Mouse (Mus musculus) liver, adult 2 months (tissue): ENCODE results near the gene Fbp1. TPM values are rescaled to one million over a fixed set of nuclear protein-coding genes. Genes with fewer than 3 reads are reported as not detected.
"Not testable (repeated sequence)": the region's sequence is repeated elsewhere in the genome, so short reads cannot be mapped to it uniquely, and the experiment has no call there.

ENCODE experiments used
- DNase-seq: peaks from one replicate; pipeline ENCODE4 v3.0.0-alpha.2; 2011; ENCODE audit warnings: low read depth, low spot score; ENCODE audit errors: extremely low read depth
- H3K27ac ChIP-seq: fragments of 200-500 bp; replicated peaks from 2 replicates; pipeline ENCODE4 v1.5.1; 2012; ENCODE audit warnings: low read depth, mild to moderate bottlenecking, control low read depth, inconsistent platforms, low read length; ENCODE audit not compliant: insufficient read depth
- H3K27me3 ChIP-seq: fragments of 200-500 bp; 2 replicates; pipeline ENCODE4 v1.6.1; 2012; ENCODE audit warnings: mild to moderate bottlenecking, moderate library complexity, low read length, inconsistent platforms; ENCODE audit not compliant: control insufficient read depth, insufficient read depth
- H3K36me3 ChIP-seq: fragments of 200-500 bp; 2 replicates; pipeline ENCODE4 v1.6.1; 2012; ENCODE audit warnings: low read length, inconsistent platforms; ENCODE audit not compliant: control insufficient read depth, insufficient read depth
- H3K4me1 ChIP-seq: fragments of 200-500 bp; 2 replicates; pipeline ENCODE4 v1.6.1; 2011; ENCODE audit warnings: low read length; ENCODE audit not compliant: control insufficient read depth, insufficient read depth
- H3K4me3 ChIP-seq: fragments of 200-500 bp; 2 replicates; pipeline ENCODE4 v1.5.1; 2011; ENCODE audit warnings: low read depth, mild to moderate bottlenecking, control low read depth, low read length, moderate library complexity; ENCODE audit not compliant: insufficient read depth
- H3K79me2 ChIP-seq: fragments of 200-500 bp; 2 replicates; pipeline ENCODE4 v1.6.1; 2012; ENCODE audit warnings: inconsistent platforms, mild to moderate bottlenecking, low read length, moderate library complexity; ENCODE audit not compliant: control insufficient read depth, insufficient read depth
- H3K9ac ChIP-seq: fragments of 200-500 bp; 2 replicates; pipeline ENCODE4 v1.6.1; 2012; ENCODE audit warnings: low read depth, mild to moderate bottlenecking, control low read depth, inconsistent platforms, low read length
- CTCF ChIP-seq: fragments of 200-500 bp; IDR thresholded peaks from 2 replicates; pipeline ENCODE4 v1.5.1; 2011; ENCODE audit warnings: low read depth, low read length, control low read depth
- POLR2A ChIP-seq: fragments of 200-500 bp; IDR thresholded peaks from 2 replicates; pipeline ENCODE4 v1.6.1; 2011; ENCODE audit warnings: low read length, control low read depth; ENCODE audit not compliant: insufficient read depth; ENCODE audit errors: extremely low read depth
- WGBS: fragments of 180-500 bp; shearing (Covaris S2); methylation state at CpG from one replicate; pipeline ENCODE4 v1.1.7; 2018; 5-methylcytosine and 5-hydroxymethylcytosine counted together
- polyA plus RNA-seq: library from polyadenylated mRNA; depleted of rRNA; stranded (reverse); fragments of >200 nt; gene quantifications from 2 replicates; pipeline ENCODE4 v1.2.3, GENCODE M21; 2012
- total RNA-seq: library from RNA; depleted of rRNA; stranded (reverse); fragments of >200 nt; gene quantifications from 2 replicates; pipeline ENCODE4 v1.2.3, GENCODE M21; 2014

The Fbp1 gene
- total and polyA plus RNA-seq, 2 experiments = 1,448 to 1,550 TPM

GRCm38 (mm10) chr13:62862875-62863274 is 25.2 kb downstream of the Fbp1 start:
- H3K27ac ChIP-seq = no peak overlapping the region; the same call in 1 of the 2 replicates
- 80% methylated on average over 3 of the region's 3 CpGs for WGBS
- H3K4me3 ChIP-seq = no peak overlapping the region
- H3K4me1 ChIP-seq = no peaks in the 10 kb centered on the region
- no peaks in the 10 kb centered on the region for H3K27me3 ChIP-seq
- no peak overlapping the region for H3K9ac ChIP-seq
- no peaks in the 10 kb centered on the region for H3K79me2 ChIP-seq
- no peak for TF ChIP-seq POLR2A
- no peak for TF ChIP-seq CTCF
- peaks cover 43% of the 10 kb centered on the region for H3K36me3 ChIP-seq
- DNase-seq = peak; percentile 36

GRCm38 (mm10) chr13:62860068-62860467 is 28.0 kb downstream of the Fbp1 start:
- Histone ChIP-seq H3K36me3 (peaks cover 19% of the 10 kb centered on the region), H3K79me2 (no peaks in the 10 kb centered on the region), H3K27me3 (no peaks in the 10 kb centered on the region), H3K4me1 (no peaks in the 10 kb centered on the region), H3K27ac (no peak overlapping the region), H3K9ac (no peak overlapping the region), H3K4me3 (no peak overlapping the region)
- no peak for TF ChIP-seq POLR2A
- no peak for TF ChIP-seq CTCF
- peak; percentile 36 for DNase-seq
- 89% methylated on average over 4 of the region's 4 CpGs for WGBS

GRCm38 (mm10) chr13:62859251-62859650 is 28.8 kb downstream of the Fbp1 start:
- not testable (repeated sequence) for H3K4me3 ChIP-seq, H3K27me3 ChIP-seq, H3K79me2 ChIP-seq, H3K27ac ChIP-seq, H3K9ac ChIP-seq, H3K4me1 ChIP-seq
- peak; percentile 47 for DNase-seq
- 67% methylated on average over 10 of the region's 10 CpGs for WGBS
- H3K36me3 ChIP-seq = peaks cover 11% of the 10 kb centered on the region

GRCm38 (mm10) chr13:62857941-62858915 is 29.9 kb downstream of the Fbp1 start, which contains the start of gene Fbp2:
Gene Fbp2, minus strand, starts transcription at chr13:62858422.
- no peak within 1 kb of the TSS for H3K9ac ChIP-seq
- H3K27me3 ChIP-seq = no peaks in the 10 kb centered on the region
- TF ChIP-seq CTCF (no peak), POLR2A (no peak)
- no peak within 1 kb of the TSS for H3K4me3 ChIP-seq
- peaks cover 1% of the 10 kb centered on the region; the same call in 1 of the 2 replicates for H3K36me3 ChIP-seq
- no peaks in the 10 kb centered on the region for H3K79me2 ChIP-seq
- DNase-seq = peak; percentile 75
- H3K4me1 ChIP-seq = 0 out of 2 replicates have a peak, but pooled peaks cover 1% of the 10 kb centered on the region
- 63% methylated on average over 21 of the region's 21 CpGs for WGBS
- peak within 1 kb of the TSS; percentile 43 for H3K27ac ChIP-seq

GRCm38 (mm10) chr13:62856850-62857249 is 31.2 kb downstream of the Fbp1 start:
- Histone ChIP-seq H3K4me3 (no peak overlapping the region), H3K4me1 (0 out of 2 replicates have a peak, but pooled peaks cover 1% of the 10 kb centered on the region), H3K36me3 (no peaks in the 10 kb centered on the region), H3K27ac (no peak overlapping the region), H3K79me2 (no peaks in the 10 kb centered on the region), H3K9ac (no peak overlapping the region), H3K27me3 (no peaks in the 10 kb centered on the region)
- DNase-seq = peak; percentile 63
- WGBS = 66% methylated on average over 14 of the region's 14 CpGs
- TF ChIP-seq CTCF (no peak), POLR2A (no peak)

- Histone ChIP-seq H3K79me2 (no peaks in the 10 kb centered on the region), H3K27me3 (no peaks in the 10 kb centered on the region), H3K4me1 (0 out of 2 replicates have a peak, but pooled peaks cover 1% of the 10 kb centered on the region), H3K27ac (no peak overlapping the region), H3K9ac (no peak overlapping the region), H3K4me3 (peak overlapping the region; percentile 2; the same call in 1 of the 2 replicates), H3K36me3 (no peaks in the 10 kb centered on the region)
- TF ChIP-seq POLR2A (no peak), CTCF (peak; percentile 94)
- 4% methylated on average over 5 of the region's 5 CpGs for WGBS
- peak; percentile 77 for DNase-seq
Observed at GRCm38 (mm10) chr13:62856305-62856675, 31.8 kb downstream of the Fbp1 start.
